Mouse (Mus musculus): ENCODE results near the gene Zfp575.
"Not testable (repeated sequence)": the region's sequence is repeated elsewhere in the genome, so short reads cannot be mapped to it uniquely, and the experiment has no call there.

Zfp575 gene

GRCm38 (mm10) chr7:24587330-24588105 is at the start of gene Zfp575, which contains the start of gene Ethe1:
Gene Zfp575 (minus strand): TSS chr7:24587641.
Gene Ethe1 (plus strand): TSS chr7:24587543.
- peak; percentile 70 to 77 for DNase-seq (ENCODE audit: low spot score in 2 of 2)

GRCm38 (mm10) chr7:24637046-24637445 is 49.6 kb upstream of the Zfp575 start:
- DNase-seq (ENCODE audit: low spot score in 2 of 2) = no peak

GRCm38 (mm10) chr7:24636264-24636663 is 48.8 kb upstream of the Zfp575 start, which contains the start of gene Lypd3:
Gene Lypd3 (plus strand): TSS chr7:24636550.
- no peak for DNase-seq (ENCODE audit: low spot score in 2 of 2)

- DNase-seq (ENCODE audit: low spot score in 2 of 2) = no peak
Measured at GRCm38 (mm10) chr7:24630116-24630880, 42.9 kb upstream of the Zfp575 start.

DNA sequence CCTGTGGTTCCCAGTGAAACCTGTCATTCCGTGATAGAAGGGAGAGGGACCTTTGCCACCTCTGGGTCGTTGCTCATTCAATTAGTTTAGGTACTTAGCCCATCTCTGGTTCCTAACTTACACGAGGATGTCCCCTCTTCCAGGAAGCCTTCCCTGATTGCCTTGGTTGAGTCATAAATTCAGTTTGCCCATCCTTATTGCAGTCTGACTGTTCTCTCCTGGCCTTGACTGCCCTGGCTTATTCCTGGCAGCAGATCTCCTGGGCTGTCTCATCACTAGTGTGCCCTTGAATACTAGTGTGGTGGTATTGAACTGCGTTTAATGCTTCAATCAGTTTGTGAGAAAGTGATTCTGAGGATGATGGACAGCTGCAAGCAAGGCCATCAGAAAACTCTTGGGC is 42.2 kb upstream of the Zfp575 start:
- no peak for DNase-seq (ENCODE audit: low spot score in 2 of 2)

GRCm38 (mm10) chr7:24628685-24629610 is 41.5 kb upstream of the Zfp575 start:
- peak in 1 of 2 experiments; percentile 63 for DNase-seq (ENCODE audit: low spot score in 2 of 2)

- DNase-seq (ENCODE audit: low spot score in 2 of 2) = no peak
Measured at GRCm38 (mm10) chr7:24622967-24623366, 35.5 kb upstream of the Zfp575 start.

DNA sequence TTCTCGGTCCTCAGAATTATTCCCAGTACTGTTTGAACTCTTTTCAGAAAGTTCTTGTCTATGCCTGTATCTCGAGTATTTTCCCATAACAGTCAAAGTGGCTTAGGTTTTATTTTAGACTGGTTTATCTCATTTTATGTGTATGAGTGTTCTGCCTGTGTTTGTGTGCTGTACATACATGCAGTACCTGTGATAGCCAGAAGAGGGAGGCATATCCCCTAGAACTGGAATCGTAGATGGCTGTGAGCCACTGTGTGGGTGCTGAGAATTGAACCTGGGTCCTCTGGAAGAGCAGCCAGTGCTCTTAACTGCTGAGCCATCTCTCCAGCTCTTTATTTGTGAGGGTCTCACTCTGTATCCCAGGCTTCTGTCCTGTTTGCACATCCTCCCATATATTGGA is 33.8 kb upstream of the Zfp575 start:
- no peak for DNase-seq (ENCODE audit: low spot score in 2 of 2)

DNA sequence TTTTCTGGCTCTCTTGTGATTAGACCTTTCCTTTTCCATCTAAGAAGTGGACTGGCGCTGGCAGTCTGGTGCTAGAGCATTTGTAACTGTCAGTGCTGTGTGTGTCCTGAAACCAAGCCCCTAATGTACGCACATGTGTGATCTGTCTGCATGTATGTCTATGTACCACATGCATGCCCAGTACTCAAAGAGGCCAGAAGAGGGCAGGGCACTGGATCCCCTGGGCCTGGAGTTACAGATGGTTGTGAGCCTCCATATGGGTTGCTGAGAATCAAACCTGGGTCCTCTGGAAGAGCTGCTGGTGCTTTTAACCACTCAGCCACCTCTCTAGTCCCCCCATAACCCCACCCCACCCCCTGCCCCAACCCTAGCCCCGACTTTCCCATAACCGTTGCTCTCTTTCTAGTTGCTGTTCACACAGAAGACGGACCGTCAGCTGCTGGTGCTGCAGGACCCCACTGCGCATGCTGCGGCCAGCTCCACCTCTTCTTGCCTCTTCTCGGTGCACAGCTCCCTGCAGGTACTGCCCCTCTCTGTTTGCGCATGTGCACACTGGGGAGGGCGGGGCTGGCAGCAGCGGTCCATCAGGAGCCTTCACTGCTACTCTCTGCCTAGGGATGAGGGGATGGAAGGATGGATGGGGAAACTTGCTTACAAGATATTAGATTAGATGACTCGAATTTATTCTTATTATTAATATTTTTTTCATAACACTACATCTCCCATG is 32.4 kb upstream of the Zfp575 start:
- no peak for DNase-seq (ENCODE audit: low spot score in 2 of 2)

- not testable (repeated sequence) for DNase-seq (ENCODE audit: low spot score in 2 of 2)
Measured at GRCm38 (mm10) chr7:24618374-24618773, 30.9 kb upstream of the Zfp575 start.

DNA sequence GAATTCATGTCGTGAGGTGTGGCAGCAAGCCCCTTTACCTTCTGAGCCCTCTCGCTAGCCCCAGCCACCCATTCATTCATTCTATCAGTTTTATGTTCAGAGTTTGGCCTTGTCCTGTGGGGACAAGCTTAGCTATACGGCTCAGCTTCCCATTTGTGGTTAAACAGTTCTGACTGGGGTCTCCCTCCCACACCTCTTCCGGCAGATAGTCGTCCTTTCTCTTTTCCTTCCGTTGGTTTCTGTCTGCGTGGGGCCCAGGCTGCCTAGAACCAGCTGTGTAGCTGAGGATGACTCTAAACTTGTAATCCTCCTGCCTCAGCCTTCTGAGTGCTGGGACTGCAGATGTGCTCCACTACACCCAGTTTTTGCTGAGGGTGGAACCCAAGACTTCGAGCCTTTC is 30.3 kb upstream of the Zfp575 start:
- DNase-seq (ENCODE audit: low spot score in 2 of 2) = no peak

DNA sequence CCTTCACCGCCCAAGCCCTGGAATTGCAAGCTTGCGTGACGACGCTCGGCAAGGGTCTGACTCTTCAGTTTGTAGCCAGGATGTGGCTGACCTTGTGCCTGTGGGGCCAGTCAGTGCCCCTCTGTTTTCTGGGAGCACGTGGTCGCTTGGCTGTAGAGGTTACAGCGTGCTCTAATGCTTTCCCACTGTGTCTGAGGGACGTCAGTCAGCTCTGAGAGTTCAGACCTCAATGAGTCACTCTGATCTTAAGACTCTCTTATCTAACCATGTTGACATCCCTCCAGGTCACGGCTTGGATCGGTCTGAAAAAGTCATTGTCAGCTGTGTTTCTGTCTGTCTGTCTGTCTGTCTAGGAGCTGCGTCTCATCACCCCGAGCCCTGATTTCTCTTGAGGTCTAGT is 27.4 kb upstream of the Zfp575 start:
- DNase-seq (ENCODE audit: low spot score in 2 of 2) = no peak

GRCm38 (mm10) chr7:24612308-24612910 is 25.0 kb upstream of the Zfp575 start:
- no peak for DNase-seq (ENCODE audit: low spot score in 2 of 2)

GRCm38 (mm10) chr7:24611709-24612108 is 24.3 kb upstream of the Zfp575 start:
- DNase-seq (ENCODE audit: low spot score in 2 of 2) = no peak

DNA sequence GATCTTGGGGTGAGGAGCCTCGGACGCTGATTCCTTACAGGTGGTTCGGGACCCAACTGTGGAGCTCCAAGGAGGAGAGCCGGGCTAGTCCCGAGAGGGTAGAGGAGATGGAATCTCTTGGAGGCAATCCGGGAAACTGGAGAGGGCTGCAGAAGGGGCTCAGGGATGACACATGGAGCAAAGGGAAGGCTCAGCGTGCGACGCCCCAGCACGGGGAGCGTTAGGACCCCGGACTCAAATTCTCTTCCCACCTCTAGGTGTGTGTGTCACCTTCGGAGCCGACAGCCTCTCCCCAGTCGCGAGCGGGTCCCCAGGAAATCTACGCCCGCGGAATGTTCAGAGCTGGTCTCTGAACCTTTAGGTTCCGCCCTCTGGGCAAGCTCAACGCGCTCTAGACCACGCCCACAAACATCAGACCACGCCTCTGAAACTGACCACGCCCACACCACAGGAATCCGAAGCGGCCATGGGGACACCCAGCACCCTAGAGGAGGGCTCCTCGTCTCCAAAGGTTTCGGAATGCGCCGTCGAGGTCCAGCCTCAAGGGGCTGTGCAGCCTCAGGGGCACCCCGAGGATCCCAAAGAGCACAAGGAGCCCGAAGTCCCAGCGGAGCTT is 23.5 kb upstream of the Zfp575 start:
- peak in 1 of 2 experiments; percentile 31 for DNase-seq (ENCODE audit: low spot score in 2 of 2)

GRCm38 (mm10) chr7:24610144-24610878 is 22.9 kb upstream of the Zfp575 start, which contains the start of gene Phldb3:
Gene Phldb3 (plus strand): TSS chr7:24610763.
- no peak for DNase-seq (ENCODE audit: low spot score in 2 of 2)

DNA sequence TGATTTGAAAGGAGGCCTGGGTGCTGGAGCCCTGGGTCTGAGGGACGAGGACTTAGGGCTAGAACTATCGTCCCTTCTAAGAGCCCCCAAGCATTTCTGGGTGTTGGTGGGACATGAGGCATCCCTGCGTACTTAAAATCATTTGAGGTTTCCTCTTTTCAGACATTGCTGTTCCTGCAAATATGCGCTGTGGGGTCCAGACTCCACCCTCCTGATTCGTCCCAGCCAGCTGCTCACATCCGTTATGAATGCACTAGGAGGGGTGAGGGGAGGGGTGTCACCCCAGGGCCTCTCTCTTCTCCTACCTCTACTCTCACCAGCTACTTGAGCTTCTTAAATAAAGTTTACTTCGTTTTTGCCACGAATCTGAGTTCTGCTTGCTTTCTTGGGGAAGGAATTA is 21.1 kb upstream of the Zfp575 start:
- DNase-seq (ENCODE audit: low spot score in 2 of 2) = no peak

DNA sequence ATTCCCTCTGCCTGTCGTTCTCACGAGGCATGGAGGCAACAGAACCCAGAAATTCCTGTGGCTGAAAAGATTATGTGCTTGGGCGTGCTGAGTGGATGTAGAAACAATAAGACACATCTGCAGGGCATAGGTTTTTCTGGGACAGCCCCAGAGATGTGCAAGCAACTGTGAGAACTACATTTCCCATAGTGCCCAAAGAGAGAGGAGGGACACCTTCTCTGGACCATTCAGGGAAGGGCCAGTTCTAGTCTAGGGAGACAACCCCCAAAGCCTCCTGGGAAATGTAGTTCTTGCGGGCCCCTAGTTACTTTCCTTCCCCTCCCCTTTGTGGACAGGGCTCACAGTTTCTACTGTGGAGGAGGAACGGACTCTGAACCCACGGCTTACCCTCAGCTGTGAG is 20.6 kb upstream of the Zfp575 start:
- DNase-seq (ENCODE audit: low spot score in 2 of 2) = no peak

DNA sequence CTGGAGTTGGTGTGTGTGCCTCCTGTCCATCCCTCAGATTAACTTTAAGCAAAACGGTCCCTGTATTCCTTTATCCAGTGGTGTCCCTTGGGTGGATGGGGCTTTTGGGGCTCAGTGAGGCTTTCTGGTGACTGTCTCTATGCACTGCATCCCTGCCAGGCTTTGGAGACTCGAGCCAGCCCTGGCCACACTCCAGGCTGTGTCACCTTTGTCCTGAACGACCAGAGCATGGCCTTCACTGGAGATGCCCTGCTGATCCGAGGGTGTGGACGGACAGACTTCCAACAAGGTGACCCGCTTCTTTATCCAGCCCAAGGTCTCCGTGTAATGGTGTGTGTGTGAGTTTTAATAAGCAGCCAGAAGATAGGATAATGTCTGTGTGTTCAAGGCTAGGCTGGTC is 18.6 kb upstream of the Zfp575 start:
- DNase-seq (ENCODE audit: low spot score in 2 of 2) = no peak
